Mouse (Mus musculus) stomach, embryonic 14.5 days (tissue): ENCODE measurements around the gene Bub3. TPM values are rescaled to one million over a fixed set of nuclear protein-coding genes. Genes with fewer than 3 reads are reported as not detected.

Experiments
- polyA plus RNA-seq: library from polyadenylated mRNA; unstranded; fragments of >200 nt; fragmentation: Nextera tagmentation; extraction: Ambion mirVana; gene quantifications from 2 replicates; pipeline ENCODE4 v1.2.1, GENCODE M21; 2014

Bub3 gene
- polyA plus RNA-seq, 1 experiment from 2014 or later = 232 TPM

Other genes with a start within 250 kb of the Bub3 start
- gene Cuzd1, start 237.9 kb upstream of the Bub3 start, polyA plus RNA-seq = 0.11 TPM in 1 of 2 replicates, not detected in the other
- gene Fam24b, start 230.7 kb upstream of the Bub3 start, polyA plus RNA-seq = not detected in 2 replicates
- not detected in 2 replicates for gene Fam24a, start 226.4 kb upstream of the Bub3 start, polyA plus RNA-seq
- 16.9 and 23.4 TPM in 2 replicates for gene 2310057M21Rik, start 197.5 kb upstream of the Bub3 start, polyA plus RNA-seq
- gene Pstk, start 189.1 kb upstream of the Bub3 start, polyA plus RNA-seq = 79.4 and 82.8 TPM in 2 replicates
- 18.2 and 20.0 TPM in 2 replicates for gene Ikzf5, start 149.7 kb upstream of the Bub3 start, polyA plus RNA-seq
- gene Acadsb, start 149.6 kb upstream of the Bub3 start, polyA plus RNA-seq = 109 and 114 TPM in 2 replicates
- 0.72 and 1.1 TPM in 2 replicates for gene Hmx3, start 17.4 kb upstream of the Bub3 start, polyA plus RNA-seq
- 0.94 and 1.3 TPM in 2 replicates for gene Hmx2, start 11.4 kb upstream of the Bub3 start, polyA plus RNA-seq